In genomic region chr2:79379087-79380041, GRCm38 (mm10) we compare ENCODE assay signal across 10 mouse cellular contexts.
DNase-seq lines count a peak whose midpoint lies in the region; ATAC-seq and TF ChIP-seq lines count a peak whose summit lies in the region.
"Had no signal": no experiment of that assay in that cellular context is flagged by ENCODE, and none has a peak within 500 bp of the region (broad histone marks: within the 10 kb centered on the region; RNA-seq: fewer than 3 reads in every experiment).

No protein-coding gene starts in this region.

- H3K4me3 ChIP-seq in liver, adult 2 months (ENCODE audit: insufficient read depth, low read depth, low read length), result no peak overlapping the region
- H3K4me3 ChIP-seq in hindbrain, embryonic 10.5 days, result peak overlapping the region; percentile 21
- H3K4me3 ChIP-seq in liver, embryonic 11.5 days (ENCODE audit: low read depth, low read length), result no peak overlapping the region
- H3K4me3 ChIP-seq in stomach, postnatal 0 days (ENCODE audit: low read depth, low read length), result no peak overlapping the region
- H3K4me3 ChIP-seq in limb, embryonic 10.5 days, result no peak overlapping the region
- H3K4me3 ChIP-seq: limb, embryonic 12.5 days had no signal

- H3K36me3 ChIP-seq in liver, adult 2 months (ENCODE audit: control insufficient read depth, insufficient read depth, low read length), result no peaks in the 10 kb centered on the region
- no peaks in the 10 kb centered on the region for H3K36me3 ChIP-seq in hindbrain, embryonic 10.5 days
- no peaks in the 10 kb centered on the region for H3K36me3 ChIP-seq in liver, embryonic 11.5 days (ENCODE audit: control insufficient read depth, insufficient read depth, low read length)
- H3K36me3 ChIP-seq in stomach, postnatal 0 days (ENCODE audit: control insufficient read depth, insufficient read depth, low read length), result no peaks in the 10 kb centered on the region
- H3K36me3 ChIP-seq in limb, embryonic 10.5 days, result no peaks in the 10 kb centered on the region
- H3K36me3 ChIP-seq: limb, embryonic 12.5 days had no signal

- no peak for TF ChIP-seq CTCF in liver, adult 2 months (IDR thresholded peaks at IDR 0.05; ENCODE audit: low read depth, low read length)
- peak; percentile 33; the same call in 1 of the 2 replicates for TF ChIP-seq CTCF in stomach, postnatal 0 days (IDR thresholded peaks at IDR 0.05; ENCODE audit: low read depth)

- WGBS in liver, adult 2 months, result 15% methylated on average over 12 of the region's 12 CpGs
- 28% methylated on average over 12 of the region's 12 CpGs for WGBS in hindbrain, embryonic 10.5 days
- 50% methylated on average over 12 of the region's 12 CpGs for WGBS in liver, embryonic 11.5 days
- 28% methylated on average over 12 of the region's 12 CpGs for WGBS in stomach, postnatal 0 days
- 58% methylated on average over 12 of the region's 12 CpGs for WGBS in limb, embryonic 10.5 days

- peak overlapping the region; percentile 31; the same call in 1 of the 2 replicates for H3K27ac ChIP-seq in liver, adult 2 months (replicated peaks; ENCODE audit: insufficient read depth, low read depth, low read length)
- H3K27ac ChIP-seq in hindbrain, embryonic 10.5 days, result peak overlapping the region; percentile 74
- peak overlapping the region; percentile 0; the same call in 1 of the 2 replicates for H3K27ac ChIP-seq in liver, embryonic 11.5 days (ENCODE audit: low read depth, low read length)
- no peak overlapping the region; the same call in 1 of the 2 replicates for H3K27ac ChIP-seq in stomach, postnatal 0 days (replicated peaks)
- no peak overlapping the region for H3K27ac ChIP-seq in limb, embryonic 10.5 days
- H3K27ac ChIP-seq: limb, embryonic 12.5 days had no signal

- peaks cover 8% of the 10 kb centered on the region; the same call in 1 of the 2 replicates for H3K4me1 ChIP-seq in liver, adult 2 months (ENCODE audit: control insufficient read depth, insufficient read depth, low read length)
- H3K4me1 ChIP-seq in hindbrain, embryonic 10.5 days (replicated peaks), result peaks cover 23% of the 10 kb centered on the region
- H3K4me1 ChIP-seq in liver, embryonic 11.5 days (replicated peaks; ENCODE audit: control insufficient read depth, insufficient read depth, low read length), result no peaks in the 10 kb centered on the region
- H3K4me1 ChIP-seq in stomach, postnatal 0 days (replicated peaks; ENCODE audit: control insufficient read depth, insufficient read depth), result no peaks in the 10 kb centered on the region
- H3K4me1 ChIP-seq in limb, embryonic 10.5 days, result no peaks in the 10 kb centered on the region
- H3K4me1 ChIP-seq: limb, embryonic 12.5 days had no signal

- no peak overlapping the region for H3K9ac ChIP-seq in liver, adult 2 months (ENCODE audit: low read depth, low read length)
- no peak overlapping the region for H3K9ac ChIP-seq in liver, embryonic 11.5 days (ENCODE audit: low read depth, low read length)
- H3K9ac ChIP-seq in stomach, postnatal 0 days (ENCODE audit: low read length), result no peak overlapping the region
- H3K9ac ChIP-seq: limb, embryonic 12.5 days had no signal

- no peak overlapping the region for H3K4me2 ChIP-seq in liver, embryonic 11.5 days
- no peak overlapping the region; the same call in 1 of the 2 replicates for H3K4me2 ChIP-seq in stomach, postnatal 0 days (replicated peaks; ENCODE audit: low read depth)
- H3K4me2 ChIP-seq: limb, embryonic 12.5 days had no signal

- TF ChIP-seq POLR2A in liver, adult 2 months (IDR thresholded peaks at IDR 0.05; ENCODE audit: extremely low read depth, insufficient read depth, low read length), result no peak

- TF ChIP-seq EP300 in stomach, postnatal 0 days (optimal IDR thresholded peaks at IDR 0.05), result no peak

- H3K27me3 ChIP-seq in liver, adult 2 months (ENCODE audit: control insufficient read depth, insufficient read depth, low read length), result no peaks in the 10 kb centered on the region
- H3K27me3 ChIP-seq in hindbrain, embryonic 10.5 days (ENCODE audit: insufficient read depth, poor library complexity, severe bottlenecking), result no peaks in the 10 kb centered on the region
- no peaks in the 10 kb centered on the region for H3K27me3 ChIP-seq in liver, embryonic 11.5 days (replicated peaks; ENCODE audit: control insufficient read depth, insufficient read depth, low read length)
- H3K27me3 ChIP-seq in stomach, postnatal 0 days (ENCODE audit: control insufficient read depth, insufficient read depth, low read length), result no peaks in the 10 kb centered on the region
- H3K27me3 ChIP-seq in limb, embryonic 10.5 days (ENCODE audit: low read depth, poor library complexity, severe bottlenecking), result no peaks in the 10 kb centered on the region
- H3K27me3 ChIP-seq: CH12.LX; limb, embryonic 12.5 days had no signal

- 0 out of 2 replicates have a peak, but pooled peaks have one; percentile 34 for ATAC-seq in liver, embryonic 11.5 days (replicated peaks; ENCODE audit: low FRiP score)
- ATAC-seq in stomach, postnatal 0 days (ENCODE audit: low FRiP score, low TSS enrichment), result peak; percentile 59

- no peaks in the 10 kb centered on the region for H3K9me3 ChIP-seq in hindbrain, embryonic 10.5 days
- no peaks in the 10 kb centered on the region for H3K9me3 ChIP-seq in liver, embryonic 11.5 days (ENCODE audit: control insufficient read depth, low read length)
- no peaks in the 10 kb centered on the region for H3K9me3 ChIP-seq in stomach, postnatal 0 days (ENCODE audit: control insufficient read depth, low read length)
- H3K9me3 ChIP-seq in limb, embryonic 10.5 days (replicated peaks), result no peaks in the 10 kb centered on the region
- H3K9me3 ChIP-seq: limb, embryonic 12.5 days had no signal

- no peaks in the 10 kb centered on the region for H3K79me2 ChIP-seq in liver, adult 2 months (ENCODE audit: control insufficient read depth, insufficient read depth, low read length)

- peak; percentile 76 for DNase-seq in liver, adult 2 months (ENCODE audit: extremely low read depth, low read depth, low spot score)
- no peak for DNase-seq in liver
- DNase-seq in hindbrain, embryonic 10.5 days (ENCODE audit: low spot score), result peak; percentile 36
- DNase-seq in liver, embryonic 11.5 days (ENCODE audit: low spot score), result no peak
- peak; percentile 24 for DNase-seq in stomach, postnatal 0 days (ENCODE audit: low spot score)
- no peak for DNase-seq in left cerebral cortex, adult 11 months (ENCODE audit: low spot score)
- DNase-seq in limb, embryonic 10.5 days (ENCODE audit: low spot score), result no peak
- no peak for DNase-seq in urinary bladder, adult 2 months (ENCODE audit: low spot score)

Comparison
In these comparisons a context has a peak if more than half of its experiments do, and no peak if none do; other contexts are left out.
1. DNase-seq: peak in liver, adult 2 months (single experiment), hindbrain, embryonic 10.5 days (single experiment) and stomach, postnatal 0 days (single experiment); none in liver (single experiment), liver, embryonic 11.5 days (single experiment), left cerebral cortex, adult 11 months (single experiment), limb, embryonic 10.5 days (single experiment) and urinary bladder, adult 2 months (single experiment).
2. H3K27ac ChIP-seq: peak in liver, adult 2 months (single experiment), hindbrain, embryonic 10.5 days (single experiment) and liver, embryonic 11.5 days (single experiment); none in stomach, postnatal 0 days (single experiment) and limb, embryonic 10.5 days (single experiment).